Mouse (Mus musculus) T-helper 17 cell (primary cell): ENCODE data around the gene Lcn8.
"Not testable (repeated sequence)": the region's sequence is repeated elsewhere in the genome, so short reads cannot be mapped to it uniquely, and the experiment has no call there.

Source experiments
- in situ Hi-C, 2 experiments: fragments of 300-600 bp; cut with MboI, MseI; formaldehyde crosslinking; loops; 1 replicate in 1 of 2; 2 replicates in 1 of 2; pipeline ENCODE4 v1.15.1; 2025; ENCODE audit warnings: high pct_unique_total_duplicates in 2 of 2

Gene Lcn8

DNA sequence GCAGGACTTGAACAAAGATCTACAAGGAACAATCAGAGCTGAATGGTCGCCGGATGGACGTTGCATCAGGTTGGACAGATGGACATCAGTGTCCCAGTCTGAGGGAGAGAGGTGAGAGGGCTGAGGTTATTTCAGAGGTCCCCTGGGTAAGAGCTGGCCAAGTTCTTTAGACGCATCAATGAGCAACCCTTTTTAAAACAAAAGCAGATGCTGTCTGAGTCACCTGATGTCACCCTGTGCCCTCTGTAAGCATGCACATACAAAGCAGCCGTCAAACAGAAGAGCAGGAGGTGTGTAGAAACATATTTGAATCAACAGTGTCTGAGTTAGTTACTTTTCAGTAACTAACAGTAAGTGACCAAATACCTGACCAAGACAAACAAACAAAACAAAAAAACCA, 11.2 kb downstream of the Lcn8 start:
- in situ Hi-C loops: no loop called here

DNA sequence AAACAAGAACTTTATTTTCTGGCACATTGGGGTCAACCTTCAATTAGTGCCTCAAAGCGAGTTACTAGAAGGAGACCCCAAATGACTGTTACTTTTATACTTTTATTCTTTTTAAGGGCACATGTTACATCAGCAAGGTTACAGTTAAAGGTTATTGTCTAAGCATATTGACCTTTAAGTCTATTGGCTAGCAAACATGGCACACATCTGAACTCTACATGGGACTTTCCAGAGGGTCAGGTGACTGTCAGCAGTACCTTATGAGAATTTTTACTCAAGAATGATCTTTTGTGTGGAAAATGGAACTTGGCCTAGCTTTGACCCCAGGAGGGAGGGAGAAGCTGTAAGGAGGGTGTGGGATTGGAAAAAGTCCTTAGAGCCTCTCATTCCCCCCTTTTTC, 13.6 kb downstream of the Lcn8 start:
- in situ Hi-C loops: no loop called here

DNA sequence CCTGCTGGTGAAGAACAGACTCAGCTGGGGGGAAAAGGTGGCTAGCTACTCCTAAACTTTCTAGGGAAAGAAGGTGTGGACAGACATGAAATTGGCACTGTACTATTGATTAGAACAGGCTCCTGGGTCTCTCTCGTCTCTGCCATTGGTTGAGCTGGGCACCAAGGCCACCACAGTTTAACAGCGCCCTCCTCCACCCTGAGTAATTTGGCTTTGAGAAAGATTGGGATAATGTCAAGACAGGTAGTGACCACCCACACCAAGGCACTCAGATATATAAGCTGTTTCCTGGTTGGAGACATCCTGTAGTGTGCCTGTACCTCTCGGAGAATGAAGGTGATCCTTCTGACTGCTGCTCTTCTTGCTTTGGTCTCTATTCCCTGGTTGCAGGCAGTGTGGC, 23.6 kb downstream of the Lcn8 start, which contains the start of gene Lcn6:
TSS of gene Lcn6 (plus strand) at position 301 of the 400 bp plus-strand sequence.
- in situ Hi-C loops: no loop called here

DNA sequence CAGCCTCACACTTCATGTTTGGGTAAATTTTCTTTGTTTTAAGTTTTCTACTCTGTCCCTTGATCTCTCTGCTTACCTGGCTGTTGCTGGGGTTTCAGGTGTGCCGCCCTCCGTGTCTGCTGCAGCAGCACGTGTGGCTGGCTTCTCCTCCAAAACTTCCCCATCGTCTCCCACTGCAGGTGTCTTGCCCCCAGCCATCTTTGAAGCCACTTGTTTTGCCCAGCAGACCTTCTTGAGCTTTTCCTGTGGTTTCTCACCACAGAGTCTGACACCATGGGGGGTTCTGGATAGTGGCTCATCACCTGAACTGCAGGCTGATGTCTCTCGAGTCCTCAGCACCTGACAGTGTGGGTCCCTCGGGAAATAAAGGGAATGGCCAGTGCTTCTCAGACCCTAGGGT, 26.6 kb downstream of the Lcn8 start:
- in situ Hi-C loops: no loop called here

DNA sequence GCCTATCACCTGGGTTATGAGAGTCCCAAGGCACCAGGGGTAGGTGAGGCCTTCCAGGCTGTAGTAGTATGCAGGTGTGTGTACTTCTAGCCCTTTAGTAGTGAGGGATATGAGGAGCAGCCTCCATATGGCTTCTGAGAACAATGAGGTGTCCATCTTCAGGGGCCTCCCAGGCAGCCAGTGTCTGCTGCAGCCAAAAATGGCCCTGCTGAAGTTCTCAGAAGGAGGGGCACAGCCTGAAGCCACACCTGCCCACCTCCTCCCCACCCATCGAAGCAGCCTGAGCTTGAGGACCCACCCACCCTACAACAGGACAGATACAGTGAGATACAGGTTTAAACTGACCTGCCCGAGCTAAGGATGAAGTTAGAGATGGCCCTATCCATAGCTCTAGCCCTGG, 29.5 kb downstream of the Lcn8 start, which contains the start of gene Lcn10:
TSS of gene Lcn10 (plus strand) at position 301 of the 400 bp plus-strand sequence.
- in situ Hi-C loops: no loop called here

DNA sequence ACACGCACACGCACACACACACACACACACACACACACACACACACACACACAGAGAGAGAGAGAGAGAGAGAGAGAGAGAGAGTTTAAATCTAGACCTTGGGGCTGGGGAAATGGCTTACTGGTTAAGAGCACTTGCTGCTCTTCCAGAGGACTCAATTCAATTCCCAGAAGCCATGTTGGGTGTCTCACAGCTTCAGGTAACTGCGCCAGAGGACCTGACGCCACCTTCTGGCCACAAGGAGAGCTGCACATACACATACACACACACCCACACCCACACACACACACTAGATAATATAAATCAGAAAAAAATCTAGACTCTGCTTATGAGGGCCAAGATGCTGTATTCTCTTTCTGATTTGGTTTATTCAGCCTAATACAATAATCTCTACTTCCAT, 34.0 kb downstream of the Lcn8 start:
- in situ Hi-C loops: no loop called here

DNA sequence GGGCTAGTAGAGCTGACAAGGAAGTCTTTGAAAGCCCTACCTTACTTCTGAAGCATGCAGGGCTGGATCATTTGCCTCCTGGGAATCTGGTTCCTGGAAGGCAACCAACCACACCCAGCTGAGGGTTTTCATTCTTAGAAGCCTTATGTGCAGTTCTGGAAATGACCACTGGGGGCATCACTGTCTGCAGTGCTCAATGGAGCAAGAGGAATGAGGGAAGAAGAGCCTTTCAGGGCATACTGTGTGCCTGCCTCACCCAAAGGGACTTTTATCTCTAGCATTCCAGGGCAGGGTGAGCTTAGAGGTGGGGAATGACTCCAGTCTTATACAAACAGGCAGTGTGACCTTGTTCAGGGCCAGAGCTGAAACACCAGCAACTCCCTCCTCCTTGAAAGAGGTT, 41.7 kb downstream of the Lcn8 start:
- in situ Hi-C loops: no loop called here

DNA sequence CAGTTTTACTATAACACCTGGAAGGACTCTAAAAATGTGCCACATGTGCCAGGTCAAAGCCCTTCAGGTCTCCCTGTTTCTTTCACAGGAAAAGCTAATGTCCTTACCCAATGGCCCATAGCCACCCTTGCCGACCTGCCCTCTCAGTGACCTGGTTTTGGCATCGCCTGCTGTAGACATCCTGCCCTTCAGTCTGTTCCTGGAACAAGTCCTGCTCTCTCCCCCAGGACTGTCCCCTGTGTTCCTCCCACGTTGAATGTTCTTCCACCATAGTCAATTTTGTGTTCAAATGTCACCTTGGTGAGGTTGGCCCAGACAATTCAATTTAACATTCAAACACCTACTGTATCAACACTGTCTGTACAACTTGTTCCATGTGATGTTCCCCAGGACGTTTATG, 44.0 kb downstream of the Lcn8 start:
- in situ Hi-C loops: no loop called here

DNA sequence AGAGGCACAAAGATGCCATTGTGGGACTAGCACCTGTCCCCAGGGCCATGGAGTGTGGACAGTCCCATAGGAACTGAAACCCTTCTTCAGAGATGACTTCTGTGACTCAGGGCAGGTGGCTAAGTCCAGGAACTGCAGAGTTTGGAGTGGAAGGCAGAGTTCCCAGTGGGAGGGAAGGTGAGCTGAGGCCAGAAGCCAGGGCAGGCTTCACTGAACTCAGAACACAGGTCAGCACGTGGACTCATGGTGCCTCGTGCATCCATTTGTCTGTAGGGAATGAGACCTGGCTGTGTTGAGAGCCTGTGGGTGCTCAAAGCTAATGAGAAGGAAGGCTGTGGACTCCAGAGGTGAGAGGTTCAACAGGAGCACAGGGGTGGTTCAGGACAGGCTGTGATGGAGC, 45.8 kb downstream of the Lcn8 start:
- in situ Hi-C loops: no loop called here

DNA sequence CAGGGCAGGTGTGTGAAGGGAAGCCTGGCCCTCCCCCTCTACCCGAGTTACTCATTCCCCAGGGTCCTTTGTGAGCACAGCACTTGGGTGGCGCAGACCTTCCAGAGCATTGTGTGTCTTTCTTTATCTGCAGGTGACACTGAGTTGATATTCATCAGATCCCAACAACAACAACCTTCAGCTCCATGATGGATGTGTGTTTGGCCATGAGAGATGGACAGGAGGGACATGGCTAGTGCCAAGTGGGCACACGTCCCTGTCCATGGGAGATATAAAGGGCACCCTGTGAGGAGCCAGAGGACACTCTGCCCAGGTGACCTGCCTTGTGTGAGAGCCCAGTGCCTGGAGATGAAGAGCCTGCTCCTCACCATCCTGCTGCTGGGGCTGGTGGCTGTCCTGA, 46.8 kb downstream of the Lcn8 start, which contains the start of gene Obp2a:
TSS of gene Obp2a (plus strand) at position 301 of the 400 bp plus-strand sequence.
- in situ Hi-C loops: not testable (repeated sequence)

DNA sequence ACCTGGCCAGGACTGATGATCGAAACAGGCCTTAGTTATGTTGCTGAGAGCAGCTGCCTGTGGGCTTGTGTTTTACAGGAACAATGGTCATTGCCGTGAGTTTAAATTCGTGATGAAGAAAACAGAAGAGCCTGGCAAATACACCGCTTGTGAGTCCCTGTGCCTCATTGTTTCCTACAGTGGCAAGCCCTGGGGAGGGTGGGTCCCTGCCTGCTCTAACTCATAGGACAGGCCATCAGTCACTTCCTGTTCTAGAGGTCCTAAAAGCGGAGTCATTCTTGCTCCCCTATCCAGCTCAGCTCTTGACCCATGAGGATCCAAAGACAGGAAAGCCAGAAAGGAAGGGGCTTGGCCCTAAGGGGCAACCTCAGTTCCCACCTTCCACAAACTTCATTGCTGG, 48.1 kb downstream of the Lcn8 start:
- in situ Hi-C loops: no loop called here

DNA sequence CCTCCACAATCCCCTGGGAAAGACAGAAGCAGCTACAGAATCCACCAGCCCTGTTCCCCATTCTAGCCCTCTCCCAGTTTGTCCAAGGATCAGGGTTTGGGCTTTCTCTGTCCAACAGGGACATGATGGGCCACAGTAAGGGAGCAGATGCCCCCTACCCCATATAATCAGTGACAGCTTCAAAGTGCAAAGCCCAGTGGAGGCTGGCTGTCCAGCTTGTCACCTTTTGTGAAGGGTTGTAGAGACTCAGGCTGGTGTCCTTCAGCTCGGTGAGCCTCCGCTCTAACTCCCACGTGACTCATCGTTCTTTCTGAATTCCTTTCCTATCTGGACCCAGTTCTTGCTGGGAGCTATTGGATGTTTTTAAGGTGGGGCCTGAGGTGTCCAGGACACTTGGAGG, 50.8 kb downstream of the Lcn8 start:
- in situ Hi-C loops: no loop called here
